Mouse (Mus musculus) midbrain, embryonic 10.5 days (tissue): ENCODE results near the gene Myh4. TPM values are rescaled to one million over a fixed set of nuclear protein-coding genes. Genes with fewer than 3 reads are reported as not detected.

Experiments used
- DNase-seq: peaks from one replicate; pipeline ENCODE4 v3.0.0-alpha.2; 2017; ENCODE audit warnings: low spot score
- H3K27ac ChIP-seq: fragments of 300-500 bp; sonication (generic); replicated peaks from 2 replicates; pipeline ENCODE4 v1.5.1; 2016; ENCODE audit warnings: mild to moderate bottlenecking
- H3K27me3 ChIP-seq: fragments of 300-500 bp; sonication (generic); 2 replicates; pipeline ENCODE4 v1.6.1; 2016; ENCODE audit warnings: low read depth, mild to moderate bottlenecking; ENCODE audit not compliant: poor library complexity, severe bottlenecking
- H3K36me3 ChIP-seq: fragments of 300-500 bp; sonication (generic); 2 replicates; pipeline ENCODE4 v1.6.1; 2016; ENCODE audit warnings: mild to moderate bottlenecking, moderate library complexity
- H3K4me1 ChIP-seq: fragments of 300-500 bp; sonication (generic); 2 replicates; pipeline ENCODE4 v1.6.1; 2016
- H3K4me3 ChIP-seq: fragments of 300-500 bp; sonication (generic); 2 replicates; pipeline ENCODE4 v1.5.1; 2016; ENCODE audit warnings: mild to moderate bottlenecking, moderate library complexity
- H3K9me3 ChIP-seq: fragments of 300-500 bp; sonication (generic); replicated peaks from 2 replicates; pipeline ENCODE4 v1.6.1; 2016; ENCODE audit warnings: mild to moderate bottlenecking
- WGBS: fragments of 180-500 bp; shearing (Covaris S2); methylation state at CpG from one replicate; pipeline ENCODE4 v1.1.7; 2016; 5-methylcytosine and 5-hydroxymethylcytosine counted together
- polyA plus RNA-seq: library from polyadenylated mRNA; unstranded; fragments of >200 nt; fragmentation: Nextera tagmentation; extraction: Ambion mirVana; gene quantifications from 2 replicates; pipeline ENCODE4 v1.2.1, GENCODE M21; 2016

The Myh4 gene
- polyA plus RNA-seq, 1 experiment from 2014 or later = not detected

GRCm38 (mm10) chr11:67236799-67237198, 1.0 kb upstream of the Myh4 start:
- Histone ChIP-seq H3K4me1 (no peaks in the 10 kb centered on the region), H3K4me3 (no peak overlapping the region), H3K27ac (no peak overlapping the region), H3K36me3 (no peaks in the 10 kb centered on the region), H3K9me3 (no peaks in the 10 kb centered on the region), H3K27me3 (no peaks in the 10 kb centered on the region)
- no peak for DNase-seq
- WGBS = 89% methylated on average over 9 of the region's 9 CpGs

DNA sequence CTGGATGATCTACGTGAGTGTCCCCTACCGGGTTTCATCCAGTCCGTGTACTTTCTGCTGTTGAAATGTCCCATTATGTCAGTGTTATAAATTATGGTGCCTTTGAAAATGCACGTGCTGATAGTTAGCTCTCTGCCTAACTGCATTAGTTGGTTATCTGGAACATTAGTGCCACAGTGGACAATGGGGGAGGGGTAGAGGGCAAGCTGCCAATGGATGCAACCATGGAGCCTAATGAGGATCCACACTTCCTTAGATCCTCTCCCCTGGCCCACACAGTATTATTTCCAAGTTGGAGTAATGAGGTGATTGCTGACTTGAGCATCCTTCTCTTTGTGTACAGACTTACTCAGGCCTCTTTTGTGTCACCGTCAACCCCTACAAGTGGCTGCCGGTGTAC, 3.2 kb downstream of the Myh4 start:
- Histone ChIP-seq H3K4me3 (no peak overlapping the region), H3K4me1 (no peaks in the 10 kb centered on the region), H3K36me3 (no peaks in the 10 kb centered on the region), H3K27me3 (no peaks in the 10 kb centered on the region), H3K27ac (no peak overlapping the region), H3K9me3 (no peaks in the 10 kb centered on the region)
- 90% methylated on average over 6 of the region's 6 CpGs for WGBS
- no peak for DNase-seq

GRCm38 (mm10) chr11:67253691-67254090, 15.9 kb downstream of the Myh4 start:
- Histone ChIP-seq H3K27ac (no peak overlapping the region), H3K27me3 (no peaks in the 10 kb centered on the region), H3K4me3 (no peak overlapping the region), H3K4me1 (no peaks in the 10 kb centered on the region), H3K9me3 (no peaks in the 10 kb centered on the region), H3K36me3 (no peaks in the 10 kb centered on the region)
- WGBS = 88% methylated on average over 4 of the region's 4 CpGs
- DNase-seq = no peak

GRCm38 (mm10) chr11:67257048-67257447, 19.2 kb downstream of the Myh4 start:
- H3K4me3 ChIP-seq = no peak overlapping the region
- DNase-seq = no peak
- no peaks in the 10 kb centered on the region for H3K9me3 ChIP-seq
- H3K27me3 ChIP-seq = no peaks in the 10 kb centered on the region
- no peaks in the 10 kb centered on the region for H3K36me3 ChIP-seq
- H3K4me1 ChIP-seq = no peaks in the 10 kb centered on the region
- no peak overlapping the region for H3K27ac ChIP-seq
- 90% methylated on average over 7 of the region's 7 CpGs for WGBS

GRCm38 (mm10) chr11:67260956-67261355, 23.1 kb downstream of the Myh4 start:
- no peaks in the 10 kb centered on the region for H3K4me1 ChIP-seq
- no peaks in the 10 kb centered on the region for H3K27me3 ChIP-seq
- H3K27ac ChIP-seq = no peak overlapping the region
- DNase-seq = no peak
- no peak overlapping the region for H3K4me3 ChIP-seq
- no peaks in the 10 kb centered on the region for H3K36me3 ChIP-seq
- 92% methylated on average over 6 of the region's 6 CpGs for WGBS
- no peaks in the 10 kb centered on the region for H3K9me3 ChIP-seq

DNA sequence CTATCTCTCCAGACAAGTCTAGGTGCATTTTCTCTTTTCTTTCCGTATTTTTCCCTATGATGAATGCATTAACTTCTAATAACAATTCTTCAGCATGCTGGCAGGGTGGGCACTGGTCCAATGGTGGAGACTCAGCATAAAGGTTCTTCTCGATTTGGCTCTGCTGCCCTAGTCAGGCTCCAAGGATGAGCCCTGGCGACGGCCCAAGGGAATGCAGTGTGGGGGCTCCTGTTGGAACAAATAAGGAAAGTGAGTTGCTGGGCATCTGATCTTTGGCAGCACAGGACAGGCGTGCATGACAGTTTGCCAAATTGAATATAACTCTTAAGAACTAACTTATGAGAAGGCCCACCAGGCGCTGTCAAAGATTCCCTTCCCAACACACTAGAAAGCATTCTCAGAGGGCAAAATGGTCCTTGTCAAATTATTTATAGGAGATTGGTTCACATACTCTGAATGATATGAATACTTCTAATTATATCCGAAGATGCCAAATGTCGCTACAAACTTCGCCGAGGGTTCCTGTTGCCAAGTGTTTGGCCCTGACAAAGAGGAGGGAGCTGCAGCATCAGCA, 38.9 kb downstream of the Myh4 start, which contains the start of gene Myh8:
Gene Myh8, plus strand, starts transcription at position 524 of the 574 bp plus-strand sequence.
- WGBS = 91% methylated on average over 10 of the region's 10 CpGs
- no peak within 1 kb of the TSS for H3K27ac ChIP-seq
- H3K4me1 ChIP-seq = no peaks in the 10 kb centered on the region
- H3K9me3 ChIP-seq = no peaks in the 10 kb centered on the region
- H3K36me3 ChIP-seq = no peaks in the 10 kb centered on the region
- no peak within 1 kb of the TSS for H3K4me3 ChIP-seq
- no peaks in the 10 kb centered on the region for H3K27me3 ChIP-seq
- DNase-seq = no peak

- Histone ChIP-seq H3K27me3 (no peaks in the 10 kb centered on the region), H3K4me3 (no peak overlapping the region), H3K36me3 (no peaks in the 10 kb centered on the region), H3K9me3 (0 out of 2 replicates have a peak, but pooled peaks cover 2% of the 10 kb centered on the region), H3K27ac (no peak overlapping the region), H3K4me1 (no peaks in the 10 kb centered on the region)
- 78% methylated on average over 1 of the region's 1 CpGs for WGBS
- no peak for DNase-seq
Observed at GRCm38 (mm10) chr11:67293440-67293839, 55.6 kb downstream of the Myh4 start.

Other genes with a start within 250 kb of the Myh4 start
- gene Tmem220, start 212.9 kb upstream of the Myh4 start, polyA plus RNA-seq = 0.99 and 1.1 TPM in 2 replicates
- 30.0 and 37.6 TPM in 2 replicates for gene Adprm, start 185.4 kb upstream of the Myh4 start, polyA plus RNA-seq
- gene Sco1, start 185.4 kb upstream of the Myh4 start, polyA plus RNA-seq = 20.3 and 22.5 TPM in 2 replicates
- 0.11 and 0.37 TPM in 2 replicates for gene Myh3, start 159.7 kb upstream of the Myh4 start, polyA plus RNA-seq
- 0.04 TPM in 1 of 2 replicates, not detected in the other for gene Myh2, start 67.0 kb upstream of the Myh4 start, polyA plus RNA-seq
- gene Myh1, start 38.0 kb upstream of the Myh4 start, polyA plus RNA-seq = not detected in 2 replicates
- not detected in 2 replicates for gene Myh8, start 39.1 kb downstream of the Myh4 start, polyA plus RNA-seq
- 0.01 TPM in 1 of 2 replicates, not detected in the other for gene Myh13, start 83.6 kb downstream of the Myh4 start, polyA plus RNA-seq
- gene Gas7, start 217.4 kb downstream of the Myh4 start, polyA plus RNA-seq = 2.9 and 3.4 TPM in 2 replicates